Mouse (Mus musculus): Measurements from ENCODE around the gene Cnnm1. TPM values are rescaled to one million over a fixed set of nuclear protein-coding genes. Genes with fewer than 3 reads are reported as not detected.
A peak's percentile ranks its signal among the peaks of the same experiment; 100 is the strongest.

Gene Cnnm1
- total and polyA plus RNA-seq, 3 experiments = 0.04 TPM; not detected in 2

GRCm38 (mm10) chr19:43523551-43523950, 83.3 kb downstream of the Cnnm1 start (continued):
- no peak for TF ChIP-seq RCOR1 (IDR thresholded peaks at IDR 0.05; ENCODE audit: low read depth, low read length)

- H3K27ac ChIP-seq (ENCODE audit: control insufficient read depth, low read depth, low read length) = peak within 1 kb of the TSS; percentile 82
- no peaks in the 10 kb centered on the region for H3K9me3 ChIP-seq (replicated peaks; ENCODE audit: insufficient read depth, low read length)
- peak; percentile 100 for DNase-seq (ENCODE audit: low read depth, low spot score)
- peak within 1 kb of the TSS; percentile 90 for H3K9ac ChIP-seq (ENCODE audit: control insufficient read depth, low read depth, low read length, poor library complexity, severe bottlenecking)
- peaks cover 44% of the 10 kb centered on the region for H3K79me2 ChIP-seq (ENCODE audit: control insufficient read depth, insufficient read depth, low read length, poor library complexity)
- peaks cover 8 to 16% of the 10 kb centered on the region in 2 experiments; a peak in 3 of 4 replicates for H3K4me1 ChIP-seq (ENCODE audit: control insufficient read depth in 1 of 2, insufficient read depth in 2 of 2, low read length in 2 of 2)
- peak within 1 kb of the TSS; percentile 66 to 93 for H3K4me3 ChIP-seq (ENCODE audit: control insufficient read depth in 1 of 2, insufficient read depth in 1 of 2, low read depth in 2 of 2, low read length in 2 of 2)
- H3K36me3 ChIP-seq (ENCODE audit: control insufficient read depth in 1 of 2, insufficient read depth in 2 of 2, low read length in 2 of 2) = peaks cover 8 to 23% of the 10 kb centered on the region in 2 experiments
- H3K27me3 ChIP-seq (ENCODE audit: control insufficient read depth in 1 of 2, insufficient read depth in 2 of 2, low read length in 2 of 2) = no peaks in the 10 kb centered on the region
- TF ChIP-seq HCFC1 (IDR thresholded peaks at IDR 0.05; ENCODE audit: low read depth, low read length) (peak; percentile 88), MAFK (IDR thresholded peaks at IDR 0.05; ENCODE audit: borderline replicate concordance, low read depth, low read length) (no peak), POLR2AphosphoS5 (IDR thresholded peaks at IDR 0.05; ENCODE audit: borderline replicate concordance, low read depth, low read length) (peak; percentile 58; the same call in 1 of the 2 replicates), ZMIZ1 (IDR thresholded peaks at IDR 0.05; ENCODE audit: low read depth, low read length) (peak; percentile 93), RCOR1 (IDR thresholded peaks at IDR 0.05; ENCODE audit: low read depth, low read length) (no peak), RAD21 (IDR thresholded peaks at IDR 0.05; ENCODE audit: low read depth, low read length) (no peak), CTCF (IDR thresholded peaks at IDR 0.05 in 2 of 3, conservative IDR thresholded peaks at IDR 0.05 in 1 of 3; ENCODE audit: control insufficient read depth in 1 of 3, insufficient read depth in 1 of 3, low read depth in 2 of 3, low read length in 3 of 3, poor library complexity in 1 of 3, severe bottlenecking in 1 of 3) (no peak), MAX (IDR thresholded peaks at IDR 0.05; ENCODE audit: low read length) (peak; percentile 74; the same call in 1 of the 2 replicates), TAL1 (IDR thresholded peaks at IDR 0.05; ENCODE audit: low read length) (no peak), CHD1 (IDR thresholded peaks at IDR 0.05; ENCODE audit: low read depth, low read length) (no peak), USF1 (IDR thresholded peaks at IDR 0.05; ENCODE audit: low read depth, low read length) (no peak), EP300 (IDR thresholded peaks at IDR 0.05; ENCODE audit: low read depth in 1 of 2, low read length in 2 of 2) (peak in 1 of 2 experiments; percentile 44; a peak in 2 of 4 replicates), MAZ (IDR thresholded peaks at IDR 0.05; ENCODE audit: low read depth, low read length) (peak; percentile 68), CHD2 (IDR thresholded peaks at IDR 0.05; ENCODE audit: low read length) (peak; percentile 92), MYC (IDR thresholded peaks at IDR 0.05; ENCODE audit: low read depth, low read length) (peak; percentile 77), MEF2A (IDR thresholded peaks at IDR 0.05; ENCODE audit: extremely low read depth, insufficient replicate concordance, low read depth, low read length, poor library complexity, severe bottlenecking) (no peak), UBTF (IDR thresholded peaks at IDR 0.05; ENCODE audit: borderline replicate concordance, insufficient read depth, low read depth, low read length) (no peak), ZKSCAN1 (IDR thresholded peaks at IDR 0.05; ENCODE audit: low read depth, low read length) (no peak), ETS1 (IDR thresholded peaks at IDR 0.05; ENCODE audit: low read depth, low read length) (peak; percentile 44; the same call in 1 of the 2 replicates), USF2 (IDR thresholded peaks at IDR 0.05; ENCODE audit: borderline replicate concordance in 1 of 2, insufficient read depth in 1 of 2, low read depth in 1 of 2, low read length in 2 of 2) (no peak), GATA1 (IDR thresholded peaks at IDR 0.05; ENCODE audit: low read depth, low read length) (peak; percentile 100), ZC3H11A (IDR thresholded peaks at IDR 0.05; ENCODE audit: low read depth, low read length) (no peak), GABPA (IDR thresholded peaks at IDR 0.05; ENCODE audit: low read depth, low read length) (no peak), ELF1 (IDR thresholded peaks at IDR 0.05; ENCODE audit: low read depth, low read length) (no peak; the same call in 1 of the 2 replicates), POLR2A (IDR thresholded peaks at IDR 0.05; ENCODE audit: control insufficient read depth in 1 of 2, insufficient read depth in 1 of 2, low read depth in 1 of 2, low read length in 2 of 2, poor library complexity in 1 of 2) (peak; percentile 75 to 92), TCF12 (IDR thresholded peaks at IDR 0.05; ENCODE audit: low read depth, low read length) (peak; percentile 47; the same call in 1 of the 2 replicates), BHLHE40 (IDR thresholded peaks at IDR 0.05; ENCODE audit: borderline replicate concordance, low read depth, low read length) (peak; percentile 30; the same call in 1 of the 2 replicates), JUND (IDR thresholded peaks at IDR 0.05; ENCODE audit: low read depth, low read length) (0 out of 2 replicates have a peak, but pooled peaks have one; percentile 42), SMC3 (IDR thresholded peaks at IDR 0.05; ENCODE audit: low read depth, low read length) (no peak), E2F4 (IDR thresholded peaks at IDR 0.05; ENCODE audit: borderline replicate concordance, low read depth, low read length) (peak; percentile 96), MYB (IDR thresholded peaks at IDR 0.05; ENCODE audit: low read depth, low read length) (no peak), MXI1 (IDR thresholded peaks at IDR 0.05; ENCODE audit: low read depth, low read length) (peak; percentile 81)
These were observed 84.2 kb downstream of the Cnnm1 start, which contains the start of gene Got1 for GRCm38 (mm10) chr19:43524187-43525103. Gene Got1, minus strand, starts transcription at chr19:43524605.
